Mouse (Mus musculus): ENCODE results near the gene Tbx3.

GRCm38 (mm10) chr5:119689501-119689900, 19.0 kb downstream of the Tbx3 start:
- no peak for TF ChIP-seq CTCF (IDR thresholded peaks at IDR 0.05; ENCODE audit: low read depth)
- no peak for TF ChIP-seq EP300 (IDR thresholded peaks at IDR 0.05; ENCODE audit: low read depth)
